Mouse (Mus musculus) intestine, postnatal 0 days (tissue): ENCODE data around the gene Ticam1. TPM values are rescaled to one million over a fixed set of nuclear protein-coding genes. Genes with fewer than 3 reads are reported as not detected.

Experiments
- ATAC-seq: fragments of 200-750 bp; cut with Nextera tagmentation; 2 replicates; pipeline ENCODE4 v1.8.0; 2017; ENCODE audit warnings: mild to moderate bottlenecking, moderate TSS enrichment, moderate library complexity
- H3K27ac ChIP-seq: fragments of 300-500 bp; sonication (generic); 2 replicates; pipeline ENCODE4 v1.5.1; 2014; ENCODE audit warnings: mild to moderate bottlenecking, low read depth, low read length, moderate library complexity
- H3K27me3 ChIP-seq: fragments of 300-500 bp; sonication (generic); replicated peaks from 2 replicates; pipeline ENCODE4 v1.6.1; 2014; ENCODE audit warnings: low read length, mixed read lengths; ENCODE audit not compliant: control insufficient read depth, insufficient read depth
- H3K36me3 ChIP-seq: fragments of 300-500 bp; sonication (generic); 2 replicates; pipeline ENCODE4 v1.6.1; 2014; ENCODE audit warnings: mild to moderate bottlenecking, moderate library complexity; ENCODE audit not compliant: control insufficient read depth, insufficient read depth
- H3K4me1 ChIP-seq: fragments of 300-500 bp; sonication (generic); replicated peaks from 2 replicates; pipeline ENCODE4 v1.6.1; 2014; ENCODE audit warnings: antibody characterized with exemption, low read length, mixed read lengths; ENCODE audit not compliant: control insufficient read depth, insufficient read depth
- H3K4me2 ChIP-seq: fragments of 300-500 bp; sonication (generic); replicated peaks from 2 replicates; pipeline ENCODE4 v1.6.1; 2014; ENCODE audit warnings: low read depth, mild to moderate bottlenecking, moderate library complexity
- H3K4me3 ChIP-seq: fragments of 300-500 bp; sonication (generic); 2 replicates; pipeline ENCODE4 v1.5.1; 2014; ENCODE audit warnings: low read depth, low read length
- H3K9ac ChIP-seq: fragments of 300-500 bp; sonication (generic); 2 replicates; pipeline ENCODE4 v1.6.1; 2014; ENCODE audit warnings: mild to moderate bottlenecking, low read depth, low read length
- H3K9me3 ChIP-seq: fragments of 300-500 bp; sonication (generic); 2 replicates; pipeline ENCODE4 v1.6.1; 2016; ENCODE audit warnings: mixed run types; ENCODE audit not compliant: control insufficient read depth
- CTCF ChIP-seq: sonication (generic); IDR thresholded peaks from 2 replicates; pipeline ENCODE4 v1.5.1; 2016; ENCODE audit warnings: low read depth, mild to moderate bottlenecking, control low read depth, antibody characterized with exemption, moderate library complexity
- WGBS: fragments of 180-500 bp; shearing (Covaris S2); extraction: QIAGEN DNeasy Blood & Tissue Kit; methylation state at CpG from one replicate; pipeline ENCODE4 v1.1.7; 2014; 5-methylcytosine and 5-hydroxymethylcytosine counted together
- microRNA counts: library from miRNA; unstranded; fragments of <30 nt; microRNA quantifications from one replicate; lab custom pipeline; 2016
- microRNA-seq: library from miRNA; unstranded; fragments of <30 nt; microRNA quantifications from one replicate; pipeline ENCODE4, GENCODE M21; 2016
- polyA plus RNA-seq: library from polyadenylated mRNA; unstranded; fragments of >200 nt; fragmentation: Nextera tagmentation; extraction: Ambion mirVana; gene quantifications from 2 replicates; pipeline ENCODE4 v1.2.1, GENCODE M21; 2015

The Ticam1 gene
- polyA plus RNA-seq, 1 experiment from 2014 or later = 15.8 TPM

- no peak for TF ChIP-seq CTCF
These were observed 51.7 kb downstream of the Ticam1 start for GRCm38 (mm10) chr17:56224916-56225315.

GRCm38 (mm10) chr17:56219805-56220204 is 56.8 kb downstream of the Ticam1 start:
- H3K4me3 ChIP-seq = no peak overlapping the region
- no peak for ATAC-seq
- 0 out of 2 replicates have a peak, but pooled peaks cover 8% of the 10 kb centered on the region for H3K36me3 ChIP-seq
- H3K4me1 ChIP-seq = peaks cover 4% of the 10 kb centered on the region
- no peaks in the 10 kb centered on the region for H3K9me3 ChIP-seq
- peak overlapping the region; percentile 83; the same call in 1 of the 2 replicates for H3K4me2 ChIP-seq
- no peak for TF ChIP-seq CTCF
- H3K27me3 ChIP-seq = no peaks in the 10 kb centered on the region
- no peak overlapping the region for H3K9ac ChIP-seq
- 40% methylated on average over 3 of the region's 3 CpGs for WGBS
- no peak overlapping the region for H3K27ac ChIP-seq

More at GRCm38 (mm10) chr17:56224916-56225315, 51.7 kb downstream of the Ticam1 start:
- no peaks in the 10 kb centered on the region; the same call in 1 of the 2 replicates for H3K4me1 ChIP-seq
- H3K27me3 ChIP-seq = no peaks in the 10 kb centered on the region
- no peak for ATAC-seq
- H3K9ac ChIP-seq = no peak overlapping the region
- no peak overlapping the region for H3K4me2 ChIP-seq
- H3K27ac ChIP-seq = no peak overlapping the region
- WGBS = 12% methylated on average over 1 of the region's 1 CpGs
- H3K36me3 ChIP-seq = no peaks in the 10 kb centered on the region
- no peak overlapping the region for H3K4me3 ChIP-seq
- no peaks in the 10 kb centered on the region for H3K9me3 ChIP-seq

MicroRNAs encoded within 50 kb of the gene (microRNA counts, 519-probe panel; counts per million panel counts)
- not detected for microRNA mmu-miR-7b (lab: Ali Mortazavi, UCI)

Small RNAs within 50 kb of the gene (microRNA-seq; reads per million reads assigned to microRNA genes)
- gene Mir7b = 662 reads per million, percentile 72 among the genes with 10 or more reads in this experiment

Other genes with a start within 250 kb of the Ticam1 start
- gene Sh3gl1, start 240.2 kb downstream of the Ticam1 start, polyA plus RNA-seq = 92.3 and 97.0 TPM in 2 replicates
- 4.8 and 5.2 TPM in 2 replicates for gene Chaf1a, start 236.3 kb downstream of the Ticam1 start, polyA plus RNA-seq
- gene Ubxn6, start 201.8 kb downstream of the Ticam1 start, polyA plus RNA-seq = 42.5 and 47.7 TPM in 2 replicates
- gene Hdgfl2, start 197.2 kb downstream of the Ticam1 start, polyA plus RNA-seq = 25.9 and 33.6 TPM in 2 replicates
- 0.30 and 0.31 TPM in 2 replicates for gene Plin4, start 167.0 kb downstream of the Ticam1 start, polyA plus RNA-seq
- gene Plin5, start 159.2 kb downstream of the Ticam1 start, polyA plus RNA-seq = 0.10 TPM in 1 of 2 replicates, not detected in the other
- 3.6 and 3.9 TPM in 2 replicates for gene Lrg1, start 154.8 kb downstream of the Ticam1 start, polyA plus RNA-seq
- 0.94 and 1.1 TPM in 2 replicates for gene Sema6b, start 136.4 kb downstream of the Ticam1 start, polyA plus RNA-seq
- gene Tnfaip8l1, start 114.3 kb downstream of the Ticam1 start, polyA plus RNA-seq = 4.6 and 5.1 TPM in 2 replicates
- 83.5 and 90.5 TPM in 2 replicates for gene Mydgf, start 92.9 kb downstream of the Ticam1 start, polyA plus RNA-seq
- 10.6 and 12.0 TPM in 2 replicates for gene Dpp9, start 57.9 kb downstream of the Ticam1 start, polyA plus RNA-seq
- 7.0 and 8.0 TPM in 2 replicates for gene Fem1a, start 20.0 kb downstream of the Ticam1 start, polyA plus RNA-seq
- gene Plin3, start 16.1 kb upstream of the Ticam1 start, polyA plus RNA-seq = 521 and 545 TPM in 2 replicates
- gene Arrdc5, start 23.5 kb upstream of the Ticam1 start, polyA plus RNA-seq = not detected in 2 replicates
- gene Uhrf1, start 26.5 kb upstream of the Ticam1 start, polyA plus RNA-seq = 22.5 and 23.5 TPM in 2 replicates
- gene Kdm4b, start 49.3 kb upstream of the Ticam1 start, polyA plus RNA-seq = 8.1 TPM in 2 replicates
- 15.2 and 15.7 TPM in 2 replicates for gene Ptprs, start 199.7 kb upstream of the Ticam1 start, polyA plus RNA-seq
- gene Znrf4, start 235.6 kb upstream of the Ticam1 start, polyA plus RNA-seq = not detected in 2 replicates